Mouse (Mus musculus) cortical plate, adult 2 months (tissue): ENCODE measurements at regions not wholly inside any gene's neighbourhood (a gene's known extent, or its start where the extent isn't known, plus 50 kb on each side); places are given as distances from the start of the nearest gene placed in this dataset.

Source experiments
- CTCF ChIP-seq: fragments of 200-500 bp; IDR thresholded peaks from 2 replicates; pipeline ENCODE4 v1.5.1; 2011; ENCODE audit warnings: mild to moderate bottlenecking, control low read depth, low read length; ENCODE audit not compliant: insufficient read depth; ENCODE audit errors: extremely low read depth
- POLR2A ChIP-seq: fragments of 200-500 bp; IDR thresholded peaks from 2 replicates; pipeline ENCODE4 v1.6.1; 2011; ENCODE audit warnings: mild to moderate bottlenecking, low read length, control low read depth; ENCODE audit not compliant: insufficient read depth; ENCODE audit errors: extremely low read depth

GRCm38 (mm10) chr10:12124272-12124671, 744.9 kb downstream of the Utrn start:
- no peak for TF ChIP-seq CTCF
- TF ChIP-seq POLR2A = no peak
